Mouse (Mus musculus) liver, embryonic 13.5 days (tissue): ENCODE data around the gene Mamdc4. TPM values are rescaled to one million over a fixed set of nuclear protein-coding genes. Genes with fewer than 3 reads are reported as not detected.
A peak's percentile ranks its signal among the peaks of the same experiment; 100 is the strongest.

Experiments
- ATAC-seq: fragments of 200-750 bp; cut with Nextera tagmentation; 2 replicates; pipeline ENCODE4 v1.8.0; 2017; ENCODE audit warnings: low read depth, mild to moderate bottlenecking, moderate number of reproducible peaks, moderate library complexity
- DNase-seq: peaks from one replicate; pipeline ENCODE4 v3.0.0; 2022
- H3K27ac ChIP-seq: fragments of 300-500 bp; sonication (generic); 2 replicates; pipeline ENCODE4 v1.5.1; 2015; ENCODE audit warnings: moderate library complexity, mild to moderate bottlenecking, inconsistent platforms
- H3K27me3 ChIP-seq: fragments of 300-500 bp; sonication (generic); 2 replicates; pipeline ENCODE4 v1.6.1; 2015; ENCODE audit warnings: mild to moderate bottlenecking, inconsistent platforms
- H3K36me3 ChIP-seq: fragments of 300-500 bp; sonication (generic); 2 replicates; pipeline ENCODE4 v1.6.1; 2015; ENCODE audit warnings: mild to moderate bottlenecking, inconsistent platforms
- H3K4me1 ChIP-seq: fragments of 300-500 bp; sonication (generic); replicated peaks from 2 replicates; pipeline ENCODE4 v1.6.1; 2015; ENCODE audit warnings: inconsistent platforms
- H3K4me2 ChIP-seq: fragments of 300-500 bp; sonication (generic); 2 replicates; pipeline ENCODE4 v1.6.1; 2015; ENCODE audit warnings: inconsistent platforms, mild to moderate bottlenecking, moderate library complexity
- H3K4me3 ChIP-seq: fragments of 300-500 bp; sonication (generic); replicated peaks from 2 replicates; pipeline ENCODE4 v1.5.1; 2015; ENCODE audit warnings: mild to moderate bottlenecking, inconsistent platforms
- H3K9ac ChIP-seq: fragments of 300-500 bp; sonication (generic); 2 replicates; pipeline ENCODE4 v1.6.1; 2015; ENCODE audit warnings: mild to moderate bottlenecking, inconsistent platforms
- H3K9me3 ChIP-seq: fragments of 300-500 bp; sonication (generic); replicated peaks from 2 replicates; pipeline ENCODE4 v1.6.1; 2016; ENCODE audit warnings: inconsistent platforms
- WGBS: fragments of 180-500 bp; shearing (Covaris S2); methylation state at CpG from one replicate; pipeline ENCODE4 v1.1.7; 2015; ENCODE audit not compliant: insufficient replicate concordance; 5-methylcytosine and 5-hydroxymethylcytosine counted together
- polyA plus RNA-seq: library from polyadenylated mRNA; unstranded; fragments of >200 nt; fragmentation: Nextera tagmentation; extraction: Ambion mirVana; gene quantifications from 2 replicates; pipeline ENCODE4 v1.2.1, GENCODE M21; 2015

Gene Mamdc4
- polyA plus RNA-seq, 1 experiment from 2014 or later = 2.7 TPM

- WGBS = 20% methylated on average over 11 of the region's 11 CpGs
- ATAC-seq (no peak), DNase-seq (no peak)
- H3K4me3 ChIP-seq = peak overlapping the region; percentile 64
- H3K4me1 ChIP-seq = peaks cover 62% of the 10 kb centered on the region
- H3K9ac ChIP-seq = peak overlapping the region; percentile 74
- no peaks in the 10 kb centered on the region for H3K9me3 ChIP-seq
- peaks cover 7% of the 10 kb centered on the region for H3K36me3 ChIP-seq
- H3K27me3 ChIP-seq = peaks cover 39% of the 10 kb centered on the region
- peak overlapping the region; percentile 54 for H3K27ac ChIP-seq
- H3K4me2 ChIP-seq = peak overlapping the region; percentile 87
These were observed 509 bp downstream of the Mamdc4 start for GRCm38 (mm10) chr2:25574136-25574535.

- no peak for ATAC-seq
- Histone ChIP-seq H3K9me3 (no peaks in the 10 kb centered on the region), H3K4me3 (0 out of 2 replicates have a peak overlapping the region, but pooled peaks have one; percentile 12), H3K9ac (peak overlapping the region; percentile 74), H3K36me3 (peaks cover 7% of the 10 kb centered on the region), H3K4me1 (peaks cover 57% of the 10 kb centered on the region), H3K27me3 (peaks cover 28% of the 10 kb centered on the region), H3K27ac (no peak overlapping the region), H3K4me2 (peak overlapping the region; percentile 87)
- 46% methylated on average over 2 of the region's 2 CpGs for WGBS
- no peak for DNase-seq
These were observed 1.6 kb downstream of the Mamdc4 start for GRCm38 (mm10) chr2:25573068-25573467.

- no peak overlapping the region for H3K4me2 ChIP-seq
- peaks cover 47% of the 10 kb centered on the region for H3K4me1 ChIP-seq
- H3K9me3 ChIP-seq = no peaks in the 10 kb centered on the region
- DNase-seq (no peak), ATAC-seq (no peak)
- WGBS = 67% methylated on average over 4 of the region's 4 CpGs
- peaks cover 14% of the 10 kb centered on the region for H3K36me3 ChIP-seq
- no peak overlapping the region for H3K4me3 ChIP-seq
- no peak overlapping the region for H3K9ac ChIP-seq
- H3K27ac ChIP-seq = no peak overlapping the region
- H3K27me3 ChIP-seq = peaks cover 10% of the 10 kb centered on the region
These were observed 3.4 kb downstream of the Mamdc4 start for GRCm38 (mm10) chr2:25571221-25571620.

DNA sequence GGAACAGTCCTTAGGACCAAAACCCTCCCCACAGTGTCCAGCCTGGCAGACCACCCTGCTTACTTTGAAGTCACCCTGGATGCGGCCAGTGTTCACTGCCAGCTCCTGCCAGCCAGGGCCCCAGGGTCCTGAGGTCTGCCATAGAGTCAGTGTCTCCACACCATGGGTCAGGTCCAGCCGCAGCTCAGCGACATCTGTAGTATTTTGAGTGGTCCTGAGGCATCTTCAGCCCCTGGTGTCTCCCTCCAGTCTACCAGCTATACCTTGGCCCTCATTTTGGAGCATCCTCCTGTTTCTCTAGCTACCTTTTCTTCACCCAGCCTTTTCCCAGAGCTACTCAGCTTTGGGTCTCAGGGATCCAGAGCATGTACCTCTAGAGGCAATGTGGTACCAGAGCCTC lies 5.3 kb downstream of the Mamdc4 start:
- no peak overlapping the region for H3K9ac ChIP-seq
- H3K36me3 ChIP-seq = peaks cover 28% of the 10 kb centered on the region
- peaks cover 35% of the 10 kb centered on the region for H3K4me1 ChIP-seq
- no peaks in the 10 kb centered on the region for H3K27me3 ChIP-seq
- WGBS = 73% methylated on average over 3 of the region's 3 CpGs
- DNase-seq = no peak
- H3K4me2 ChIP-seq = no peak overlapping the region
- no peak for ATAC-seq
- no peak overlapping the region for H3K4me3 ChIP-seq
- no peak overlapping the region for H3K27ac ChIP-seq
- H3K9me3 ChIP-seq = no peaks in the 10 kb centered on the region

DNA sequence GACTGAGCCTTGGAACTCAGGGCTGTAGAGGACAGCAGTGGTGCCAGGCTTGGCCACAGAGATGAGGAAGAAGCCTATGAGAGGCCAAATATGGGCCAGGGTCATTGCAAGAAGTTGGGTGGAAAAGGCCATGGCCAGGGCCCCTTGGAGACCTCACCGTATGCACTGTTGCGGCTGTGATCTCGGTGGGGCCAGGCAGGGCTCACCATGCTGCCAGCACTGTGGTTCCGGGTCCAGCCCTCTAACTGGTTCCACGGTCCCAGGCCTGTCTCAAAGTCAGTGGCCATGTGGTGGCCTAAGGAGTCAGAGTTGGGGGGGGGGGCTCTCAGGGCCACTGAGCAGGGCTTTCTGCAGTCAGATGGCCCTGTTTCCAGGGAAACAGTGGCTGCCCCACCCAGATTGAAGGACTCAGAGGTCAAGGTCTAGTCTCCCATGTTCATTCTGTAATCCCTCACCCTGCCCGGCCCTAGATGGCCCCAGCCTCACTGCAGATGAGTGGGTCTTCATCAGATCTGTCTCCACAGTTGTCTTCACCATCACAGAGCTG lies 6.1 kb downstream of the Mamdc4 start:
- no peak for ATAC-seq
- Histone ChIP-seq H3K36me3 (peaks cover 36% of the 10 kb centered on the region), H3K27me3 (no peaks in the 10 kb centered on the region), H3K4me2 (no peak overlapping the region), H3K27ac (no peak overlapping the region), H3K9ac (no peak overlapping the region), H3K9me3 (no peaks in the 10 kb centered on the region), H3K4me3 (no peak overlapping the region), H3K4me1 (peaks cover 27% of the 10 kb centered on the region)
- 80% methylated on average over 6 of the region's 6 CpGs for WGBS
- DNase-seq = no peak

GRCm38 (mm10) chr2:25566558-25566957 lies 8.1 kb downstream of the Mamdc4 start:
- Histone ChIP-seq H3K9ac (no peak overlapping the region), H3K27me3 (no peaks in the 10 kb centered on the region), H3K4me1 (peaks cover 21% of the 10 kb centered on the region), H3K4me2 (no peak overlapping the region), H3K27ac (no peak overlapping the region), H3K4me3 (no peak overlapping the region), H3K36me3 (peaks cover 56% of the 10 kb centered on the region), H3K9me3 (no peaks in the 10 kb centered on the region)
- ATAC-seq (no peak), DNase-seq (no peak)
- 82% methylated on average over 6 of the region's 6 CpGs for WGBS

DNA sequence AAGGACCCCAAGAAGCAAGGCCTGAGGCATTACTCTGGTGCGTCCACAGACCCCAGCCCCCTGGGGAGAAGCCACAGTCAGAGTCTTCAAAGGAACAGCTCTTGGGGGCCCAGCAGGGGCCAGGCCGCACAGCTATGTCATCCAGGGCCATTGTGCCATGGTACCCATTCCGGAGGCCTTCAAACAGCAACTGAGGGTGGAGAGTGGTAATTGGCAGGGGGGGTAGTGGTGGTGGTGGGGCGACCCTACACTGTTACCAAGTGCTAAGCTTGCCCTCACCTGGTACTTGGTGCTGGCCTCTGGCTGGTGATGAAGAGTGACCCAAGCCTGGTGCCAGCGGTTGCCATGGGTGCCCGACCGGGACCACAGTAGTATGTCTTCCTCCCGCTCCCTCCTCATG lies 8.9 kb downstream of the Mamdc4 start:
- Histone ChIP-seq H3K9me3 (no peaks in the 10 kb centered on the region), H3K4me1 (peaks cover 13% of the 10 kb centered on the region), H3K36me3 (peaks cover 64% of the 10 kb centered on the region), H3K9ac (no peak overlapping the region), H3K4me3 (no peak overlapping the region), H3K27ac (no peak overlapping the region), H3K27me3 (no peaks in the 10 kb centered on the region), H3K4me2 (no peak overlapping the region)
- WGBS = 84% methylated on average over 8 of the region's 8 CpGs
- no peak for ATAC-seq
- no peak for DNase-seq

DNA sequence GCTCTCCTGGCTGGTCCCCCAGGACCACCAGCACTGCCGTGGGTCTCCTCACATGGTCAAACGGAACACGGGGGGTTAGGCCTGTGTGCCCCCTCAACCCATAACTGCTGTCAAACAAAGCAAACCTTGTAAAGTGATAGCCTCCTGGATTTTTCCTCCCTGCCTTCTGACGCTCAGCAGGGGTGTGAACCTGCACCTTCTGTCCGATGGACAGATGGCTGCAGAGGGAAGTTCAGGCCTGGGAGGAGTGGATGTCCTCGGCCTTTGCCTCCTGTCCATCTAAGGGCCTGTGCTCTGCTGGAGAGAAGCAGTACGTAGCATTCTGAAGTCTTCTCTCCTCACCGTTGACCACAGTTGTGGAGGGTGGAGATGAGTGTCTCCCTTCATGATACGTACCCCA lies 12.7 kb downstream of the Mamdc4 start:
- Histone ChIP-seq H3K9ac (no peak overlapping the region), H3K9me3 (no peaks in the 10 kb centered on the region), H3K4me3 (no peak overlapping the region), H3K27me3 (no peaks in the 10 kb centered on the region), H3K4me1 (peaks cover 26% of the 10 kb centered on the region), H3K27ac (no peak overlapping the region), H3K4me2 (no peak overlapping the region), H3K36me3 (peaks cover 66% of the 10 kb centered on the region)
- no peak for ATAC-seq
- DNase-seq = no peak
- 81% methylated on average over 9 of the region's 9 CpGs for WGBS

- no peak for ATAC-seq
- Histone ChIP-seq H3K36me3 (peaks cover 62% of the 10 kb centered on the region), H3K27me3 (no peaks in the 10 kb centered on the region), H3K27ac (no peak overlapping the region), H3K4me2 (no peak overlapping the region), H3K9me3 (no peaks in the 10 kb centered on the region), H3K9ac (no peak overlapping the region), H3K4me1 (peaks cover 35% of the 10 kb centered on the region), H3K4me3 (no peak overlapping the region)
- 94% methylated on average over 8 of the region's 8 CpGs for WGBS
- DNase-seq = no peak
These were observed 14.1 kb downstream of the Mamdc4 start for GRCm38 (mm10) chr2:25560551-25560950.

DNA sequence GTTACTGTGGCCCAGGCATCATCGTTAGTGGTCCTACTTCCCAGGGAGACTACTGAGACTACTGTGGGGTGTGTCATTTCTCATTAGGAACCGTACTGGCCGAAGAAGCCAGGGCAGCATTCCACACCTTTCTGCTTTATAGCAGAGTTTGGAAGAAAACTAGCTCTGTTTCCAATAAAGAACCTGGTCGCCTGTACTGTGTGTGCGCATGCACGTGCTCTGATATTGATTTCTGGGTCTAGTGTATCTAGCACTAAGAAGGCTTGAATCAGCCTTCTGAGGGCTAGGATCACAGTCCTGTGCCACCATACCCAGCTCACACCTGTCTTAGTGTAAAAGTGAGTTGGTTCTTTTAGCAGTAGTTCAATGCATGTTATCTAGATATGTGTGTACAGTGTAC lies 15.9 kb downstream of the Mamdc4 start:
- peak overlapping the region; percentile 95 for H3K4me3 ChIP-seq
- H3K36me3 ChIP-seq = peaks cover 47% of the 10 kb centered on the region
- peak overlapping the region; percentile 85 for H3K27ac ChIP-seq
- H3K9ac ChIP-seq = peak overlapping the region; percentile 96
- H3K27me3 ChIP-seq = no peaks in the 10 kb centered on the region
- no peaks in the 10 kb centered on the region for H3K9me3 ChIP-seq
- WGBS = 64% methylated on average over 6 of the region's 6 CpGs
- DNase-seq = no peak
- no peak for ATAC-seq
- H3K4me1 ChIP-seq = peaks cover 35% of the 10 kb centered on the region
- peak overlapping the region; percentile 97 for H3K4me2 ChIP-seq

DNA sequence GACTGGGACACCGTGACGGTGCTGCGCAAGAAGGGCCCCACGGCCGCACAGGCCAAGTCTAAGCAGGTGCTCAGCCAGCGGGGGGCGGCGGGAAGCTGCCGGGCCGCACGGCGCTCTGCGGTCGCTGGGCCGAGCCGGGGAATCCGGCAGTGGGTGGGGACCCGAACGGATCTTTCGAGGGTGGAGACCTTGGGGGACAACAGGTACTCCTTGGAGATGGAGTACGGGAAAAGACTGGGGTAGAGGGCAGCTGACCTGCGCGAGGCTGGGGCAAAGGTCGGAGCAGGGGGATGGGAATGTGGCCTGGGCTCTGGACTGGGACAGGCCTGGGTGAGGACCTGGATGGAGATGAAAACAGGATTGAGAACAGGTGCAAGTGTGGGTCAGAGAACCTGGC lies 16.7 kb downstream of the Mamdc4 start:
- H3K9me3 ChIP-seq = no peaks in the 10 kb centered on the region
- no peaks in the 10 kb centered on the region for H3K27me3 ChIP-seq
- peak overlapping the region; percentile 85 for H3K27ac ChIP-seq
- DNase-seq (no peak), ATAC-seq (peak; percentile 66)
- H3K9ac ChIP-seq = peak overlapping the region; percentile 96
- H3K4me1 ChIP-seq = peaks cover 35% of the 10 kb centered on the region
- peaks cover 38% of the 10 kb centered on the region for H3K36me3 ChIP-seq
- peak overlapping the region; percentile 97 for H3K4me2 ChIP-seq
- under 1% methylated on average over 24 of the region's 24 CpGs for WGBS
- peak overlapping the region; percentile 95 for H3K4me3 ChIP-seq

DNA sequence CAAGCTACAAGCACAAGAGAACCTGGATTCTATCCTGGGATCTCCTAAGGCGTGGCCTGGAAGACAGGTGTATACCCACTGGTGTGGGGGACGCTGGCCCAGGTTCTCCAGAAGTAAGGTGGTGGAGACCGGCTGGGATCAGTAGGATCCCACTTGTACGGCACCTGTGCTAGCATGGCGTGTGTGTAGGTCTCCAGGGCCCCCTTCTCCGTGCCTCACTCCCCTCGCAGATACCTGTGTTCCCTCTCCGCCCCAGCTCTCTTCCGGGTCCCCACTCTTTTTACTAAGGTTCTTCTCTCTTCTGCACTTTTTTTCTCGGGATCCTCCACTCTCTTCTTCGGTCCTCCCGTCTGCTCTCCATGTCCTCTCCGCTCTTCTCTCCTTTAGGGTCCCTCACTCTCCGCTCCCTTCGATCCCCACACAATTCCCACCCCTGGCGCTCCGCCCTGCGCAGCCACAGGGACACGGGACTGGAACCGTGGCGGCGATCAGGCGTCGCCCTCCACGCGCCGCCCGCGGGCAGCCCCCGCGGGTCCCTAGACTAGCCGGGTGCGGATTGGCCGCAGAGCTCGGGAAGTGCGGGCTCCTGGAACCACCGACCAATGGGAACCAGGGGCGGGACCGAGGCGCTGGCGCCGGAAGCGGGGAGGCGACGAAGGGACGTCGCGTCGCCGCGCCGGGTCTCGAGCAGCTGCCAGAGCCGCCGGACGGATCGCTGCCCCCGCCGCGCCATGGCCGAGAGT lies 17.3 kb downstream of the Mamdc4 start, which contains the start of gene Edf1:
Gene Edf1, plus strand, starts transcription at position 627 of the 743 bp plus-strand sequence.
- Histone ChIP-seq H3K4me3 (peak within 1 kb of the TSS; percentile 95), H3K4me2 (peak within 1 kb of the TSS; percentile 97), H3K9me3 (no peaks in the 10 kb centered on the region), H3K4me1 (peaks cover 34% of the 10 kb centered on the region), H3K9ac (peak within 1 kb of the TSS; percentile 96), H3K36me3 (peaks cover 33% of the 10 kb centered on the region), H3K27me3 (no peaks in the 10 kb centered on the region), H3K27ac (peak within 1 kb of the TSS; percentile 85)
- under 1% methylated on average over 61 of the region's 61 CpGs for WGBS
- DNase-seq = peak; percentile 91
- ATAC-seq = peak; percentile 98
